Mouse (Mus musculus) frontal cortex, adult 2 months (tissue): ENCODE measurements around the gene Inka2. TPM values are rescaled to one million over a fixed set of nuclear protein-coding genes. Genes with fewer than 3 reads are reported as not detected.
A peak's percentile ranks its signal among the peaks of the same experiment; 100 is the strongest.

Experiments used
- DNase-seq, 2 experiments: peaks; one replicate each; pipeline ENCODE4 v3.0.0; 2022; ENCODE audit warnings: low spot score in 1 of 2; ENCODE audit errors: extremely low spot score in 1 of 2
- polyA plus RNA-seq: library from polyadenylated mRNA; depleted of rRNA; stranded (reverse); fragments of >200 nt; gene quantifications from 2 replicates; pipeline ENCODE4 v1.2.3, GENCODE M21; 2012; rRNA removed

Gene Inka2
- polyA plus RNA-seq = 52.9 and 59.1 TPM in 2 replicates

DNA sequence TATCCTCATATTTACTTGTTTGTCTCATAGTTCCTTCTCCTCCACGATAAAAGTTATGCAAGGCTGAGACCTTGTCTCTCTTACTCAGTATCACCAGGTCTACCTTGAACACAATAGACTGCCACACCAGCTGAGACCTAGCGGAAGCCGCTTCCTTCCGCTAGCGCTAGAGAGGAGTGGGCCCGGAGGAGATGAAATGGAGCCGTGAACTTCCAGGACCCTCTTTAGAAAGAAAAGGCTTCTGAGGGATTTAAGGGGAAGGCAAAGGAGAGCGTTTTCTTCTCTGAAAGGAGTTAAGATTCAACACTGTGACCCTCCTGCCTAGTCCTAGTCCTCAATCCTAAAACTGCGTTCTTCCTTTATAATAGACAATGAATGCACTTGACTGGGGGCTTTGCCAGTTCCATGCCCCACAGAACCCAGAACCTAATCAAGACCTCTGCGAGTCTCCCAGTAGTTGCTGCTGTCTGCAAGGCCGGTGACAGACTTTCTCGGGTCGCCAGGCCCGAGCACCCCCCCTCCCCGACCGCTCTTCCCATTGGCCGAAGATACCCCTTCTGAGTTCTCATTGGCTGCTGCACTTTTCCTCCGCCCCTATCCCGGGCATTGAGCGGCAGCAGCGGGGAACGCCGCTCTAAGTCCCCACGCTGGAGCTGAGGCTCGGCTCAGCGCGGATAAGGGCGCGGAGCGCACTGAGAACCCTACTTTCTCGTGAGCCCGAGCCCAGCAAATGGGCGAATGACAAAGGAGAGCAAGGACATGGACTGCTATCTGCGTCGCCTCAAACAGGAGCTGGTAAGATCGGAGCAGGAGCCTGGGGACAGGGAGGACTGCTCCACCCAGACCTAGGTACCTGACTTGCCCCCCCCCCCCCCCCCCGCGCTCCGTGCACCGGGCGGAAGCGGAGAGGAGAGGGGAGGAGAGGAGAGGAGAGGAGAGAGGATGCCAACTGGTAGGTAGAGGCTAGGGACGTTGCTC, at the start of gene Inka2:
Gene Inka2 (plus strand): TSS at position 569 of the 978 bp plus-strand sequence.
- DNase-seq = peak; percentile 73 to 87

DNA sequence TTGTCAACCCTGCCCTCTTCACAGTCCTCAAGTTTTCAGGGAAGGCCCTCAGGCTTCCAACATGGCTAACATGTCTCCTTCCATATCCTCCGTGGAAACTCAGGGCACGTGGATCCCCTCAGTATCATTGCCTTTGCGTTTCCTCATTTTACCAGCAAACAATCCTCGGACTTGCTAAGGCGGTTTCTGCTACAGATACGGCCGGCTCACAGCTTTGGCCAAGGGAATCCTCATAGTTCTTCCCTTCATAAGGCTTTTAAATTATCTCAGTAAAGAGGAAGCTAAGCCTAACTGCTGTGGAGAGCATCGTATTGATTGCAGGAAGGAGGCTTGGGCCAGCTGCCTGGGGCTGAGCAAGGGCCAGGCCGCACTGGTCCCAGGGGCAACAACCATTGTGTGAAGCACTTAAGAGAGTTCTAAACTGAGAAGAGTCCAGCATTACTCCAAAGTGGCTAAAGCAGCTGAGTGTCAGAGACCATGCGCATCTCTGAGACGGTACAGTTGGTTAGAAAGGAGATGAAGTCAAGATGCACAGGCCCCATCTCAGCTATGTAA, 49.3 kb upstream of the Inka2 start:
- DNase-seq = no peak

DNA sequence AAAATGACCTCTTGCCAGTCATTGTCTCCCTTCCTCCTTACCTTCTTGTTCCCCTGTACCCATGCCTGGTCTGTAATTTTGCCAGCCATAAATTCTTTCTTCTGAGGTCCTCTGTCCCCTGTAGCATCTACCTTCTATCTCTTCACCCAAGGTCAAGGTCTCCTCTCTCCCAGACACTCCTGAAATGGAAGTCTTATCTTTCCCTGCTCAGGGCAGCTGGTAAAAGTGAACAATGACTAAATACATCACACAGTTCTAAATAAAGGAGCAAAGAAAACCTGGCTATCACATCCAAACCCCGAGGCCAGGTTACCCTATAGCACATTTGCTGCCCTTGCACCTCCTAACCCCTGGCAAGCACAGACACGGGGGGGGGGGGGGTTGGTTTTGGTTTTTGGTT, 43.9 kb upstream of the Inka2 start:
- DNase-seq = no peak

DNA sequence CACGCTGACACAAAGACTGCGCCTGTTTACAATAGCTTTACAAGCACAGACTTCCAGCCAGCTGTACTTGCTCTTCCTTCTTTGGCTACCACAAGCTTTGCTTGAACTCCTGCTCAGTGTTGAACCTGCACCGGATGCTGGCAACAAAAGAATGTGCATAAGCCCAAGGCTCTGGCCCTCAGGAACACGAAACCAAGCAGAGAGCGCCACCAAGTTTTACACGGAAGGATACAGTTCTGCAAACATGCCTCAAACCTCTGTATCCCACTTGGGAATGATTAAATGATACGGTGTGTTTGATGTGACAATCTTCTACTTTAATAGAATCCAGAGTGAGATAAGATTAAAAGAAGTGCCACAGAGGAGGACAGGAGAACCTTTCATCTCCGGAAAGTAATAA, 41.4 kb upstream of the Inka2 start:
- no peak for DNase-seq

DNA sequence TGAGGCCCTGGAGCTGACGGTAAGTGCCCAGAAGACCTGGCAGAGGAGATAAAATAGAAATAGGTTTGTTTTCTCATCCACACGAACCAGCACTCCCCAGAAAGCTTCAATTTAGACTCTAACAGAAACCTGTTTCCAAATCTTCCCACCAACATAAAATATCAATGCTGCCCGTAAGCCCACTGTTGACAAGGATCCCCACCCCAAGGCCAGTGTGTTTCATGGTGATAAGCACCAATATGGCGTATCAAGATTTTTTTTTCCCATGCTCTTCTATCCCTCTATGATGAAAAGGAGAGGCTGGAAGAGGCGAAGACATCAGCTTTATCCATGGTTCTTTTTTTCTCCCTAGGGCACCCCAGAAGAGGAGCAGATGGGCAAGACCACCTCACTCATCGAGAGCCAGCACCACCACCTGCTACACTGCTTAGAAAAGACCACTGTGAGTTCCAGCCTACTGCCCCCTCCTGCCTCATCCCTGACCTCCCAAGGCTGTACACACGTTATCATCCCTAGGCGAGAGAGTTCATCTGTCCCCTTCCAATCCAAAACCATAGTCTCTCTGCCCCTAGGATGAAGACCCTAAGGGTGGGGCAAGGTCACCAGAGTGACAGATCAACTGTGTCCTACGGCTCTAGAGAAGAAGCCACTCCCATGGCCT, 39.2 kb upstream of the Inka2 start:
- DNase-seq = no peak

DNA sequence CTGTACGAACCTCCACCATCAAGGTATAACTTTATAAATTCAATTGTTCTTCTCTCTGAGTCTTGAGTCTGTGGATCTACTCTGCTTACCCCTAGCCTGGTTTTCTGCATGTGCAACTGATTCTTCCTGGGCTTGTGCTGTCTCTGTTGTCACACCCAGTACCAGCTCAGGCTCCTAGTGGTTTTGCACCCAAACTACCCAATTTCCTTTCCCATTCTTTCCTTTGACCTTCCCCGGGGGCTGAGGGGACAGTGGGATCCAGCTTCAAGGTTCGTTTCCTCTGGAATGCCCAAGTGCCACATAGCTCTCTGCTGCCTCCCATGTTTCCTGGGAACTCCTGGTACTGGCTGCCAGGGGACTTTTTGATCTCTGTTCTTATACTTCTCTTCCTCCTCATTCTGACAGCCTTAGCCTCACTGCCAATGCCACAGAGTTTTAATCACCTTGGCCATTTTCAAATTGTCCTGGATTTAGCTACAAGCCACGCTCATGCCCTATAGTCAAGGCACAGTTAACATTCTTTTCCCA, 37.3 kb upstream of the Inka2 start:
- DNase-seq = no peak

DNA sequence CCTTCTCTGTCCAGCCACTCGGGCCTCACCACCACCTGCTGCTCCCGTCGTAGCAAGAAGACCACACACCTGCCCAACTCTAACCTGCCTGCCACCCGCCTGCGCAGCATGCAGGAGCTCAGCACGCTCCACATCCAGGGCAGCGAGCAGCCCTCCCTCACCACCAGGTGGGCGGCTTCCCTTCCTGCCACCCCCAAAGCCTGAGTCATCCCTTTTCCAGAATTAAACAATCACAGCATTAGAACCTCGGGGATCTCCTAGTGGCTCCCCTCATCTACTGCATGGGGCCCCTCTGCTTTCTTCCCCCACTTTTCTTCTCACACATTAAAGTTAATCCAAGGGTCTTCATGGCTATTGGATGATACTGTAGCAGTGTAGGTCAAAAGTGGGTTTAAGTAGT, 36.2 kb upstream of the Inka2 start:
- DNase-seq = peak; percentile 27 to 70

DNA sequence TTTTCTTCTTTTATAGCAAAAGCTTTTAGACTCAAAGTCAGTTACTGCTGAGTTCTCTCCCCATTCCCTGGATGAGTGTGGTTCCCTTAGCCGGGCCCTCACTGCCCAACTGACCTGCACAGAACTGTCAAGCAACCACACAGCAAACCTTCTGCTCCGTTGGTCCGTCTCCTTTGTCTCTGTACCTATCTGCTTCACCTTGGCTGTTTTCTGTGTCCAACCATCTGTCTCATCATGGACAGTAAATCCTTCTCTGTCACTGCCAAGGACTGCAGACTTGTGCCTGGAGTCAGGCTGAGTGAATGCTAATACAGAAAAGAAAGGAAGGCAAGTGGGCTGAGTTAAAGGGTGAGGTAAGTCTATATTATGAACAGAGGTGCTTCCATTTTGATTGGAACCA, 34.6 kb upstream of the Inka2 start:
- DNase-seq = no peak

DNA sequence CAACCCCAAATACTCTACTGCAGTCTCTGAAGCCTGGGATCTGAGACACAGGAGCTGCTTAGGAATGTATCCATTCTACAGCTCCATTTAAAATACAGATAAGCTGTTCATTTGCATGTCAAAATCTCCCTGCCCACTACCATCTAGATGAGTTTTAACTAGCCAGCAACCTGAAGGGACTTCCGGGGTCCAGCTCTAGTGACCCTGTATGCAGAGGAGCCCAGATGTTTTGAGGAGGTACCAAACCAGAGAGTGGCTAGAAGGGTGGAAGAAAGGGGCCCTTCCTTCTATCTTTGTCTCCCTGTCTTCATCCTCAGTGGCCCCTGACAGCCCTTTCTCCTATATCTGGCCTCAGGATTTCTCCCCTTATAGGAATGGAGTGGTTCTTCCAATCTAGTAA, 33.6 kb upstream of the Inka2 start:
- no peak for DNase-seq

DNA sequence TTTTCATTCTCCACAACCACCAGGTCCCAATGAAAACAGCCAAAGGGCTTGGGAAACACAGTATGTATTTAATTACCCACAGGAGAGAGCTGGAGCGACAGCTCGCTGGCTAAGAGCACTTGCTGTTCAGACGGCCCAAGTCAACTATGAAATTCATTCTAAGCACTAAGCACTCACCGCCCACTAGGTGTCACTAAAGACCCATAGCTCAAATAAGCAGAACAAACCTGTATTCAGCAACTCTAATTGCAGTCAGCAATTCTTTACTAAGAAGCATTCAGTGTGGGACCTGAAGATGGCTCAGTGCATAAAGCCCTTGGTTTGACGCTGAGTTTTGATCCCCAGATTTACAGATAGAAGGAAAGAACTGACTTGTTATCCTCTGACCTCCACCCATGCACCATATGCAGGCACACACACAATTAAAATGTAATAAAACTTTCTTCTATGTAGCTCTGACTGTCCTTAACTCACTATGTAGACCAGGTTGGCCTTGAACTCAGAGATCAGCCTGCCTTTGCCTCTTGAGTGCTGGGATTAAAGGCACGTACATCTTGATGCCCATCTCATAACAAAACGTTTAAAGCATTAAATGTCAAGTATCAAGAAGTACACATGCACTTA, 29.7 kb upstream of the Inka2 start:
- peak; percentile 56 to 88 for DNase-seq

DNA sequence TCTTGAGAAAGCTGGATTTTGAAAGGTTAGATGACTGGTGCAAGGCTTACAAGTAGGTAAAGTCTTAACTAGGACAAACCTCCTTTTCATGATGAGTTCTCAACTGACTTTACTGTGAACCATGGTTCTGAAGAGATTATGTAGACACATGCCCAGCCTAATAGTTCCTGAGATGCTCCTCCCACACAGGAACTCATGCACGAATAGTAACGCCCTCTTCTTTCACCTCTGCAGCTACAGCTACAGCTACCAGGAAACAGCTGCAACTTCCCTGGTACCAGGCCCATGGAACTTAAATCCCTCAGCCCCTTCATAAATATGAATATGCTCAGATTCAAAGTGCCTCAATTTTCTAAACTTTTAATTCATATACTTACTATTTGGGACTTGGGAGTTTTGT, 28.5 kb upstream of the Inka2 start:
- DNase-seq = no peak

DNA sequence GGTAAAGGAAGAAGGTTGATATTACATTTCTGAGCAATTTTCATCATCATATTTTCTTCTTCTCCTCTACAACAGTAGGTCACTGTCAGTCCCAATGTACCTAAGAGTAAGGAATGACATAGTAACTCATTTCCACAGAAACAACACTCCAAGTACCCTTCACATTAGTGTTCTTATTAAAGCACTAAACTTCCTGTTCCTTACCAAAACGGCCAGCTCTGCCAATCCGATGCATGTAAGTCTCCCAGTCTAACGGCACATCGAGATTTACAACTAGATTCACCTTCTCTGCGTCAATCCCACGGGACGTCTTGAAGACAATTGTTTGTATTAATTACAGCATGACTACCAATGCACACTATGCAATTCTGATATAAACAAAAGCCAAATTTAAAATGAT, 24.1 kb upstream of the Inka2 start:
- no peak for DNase-seq

DNA sequence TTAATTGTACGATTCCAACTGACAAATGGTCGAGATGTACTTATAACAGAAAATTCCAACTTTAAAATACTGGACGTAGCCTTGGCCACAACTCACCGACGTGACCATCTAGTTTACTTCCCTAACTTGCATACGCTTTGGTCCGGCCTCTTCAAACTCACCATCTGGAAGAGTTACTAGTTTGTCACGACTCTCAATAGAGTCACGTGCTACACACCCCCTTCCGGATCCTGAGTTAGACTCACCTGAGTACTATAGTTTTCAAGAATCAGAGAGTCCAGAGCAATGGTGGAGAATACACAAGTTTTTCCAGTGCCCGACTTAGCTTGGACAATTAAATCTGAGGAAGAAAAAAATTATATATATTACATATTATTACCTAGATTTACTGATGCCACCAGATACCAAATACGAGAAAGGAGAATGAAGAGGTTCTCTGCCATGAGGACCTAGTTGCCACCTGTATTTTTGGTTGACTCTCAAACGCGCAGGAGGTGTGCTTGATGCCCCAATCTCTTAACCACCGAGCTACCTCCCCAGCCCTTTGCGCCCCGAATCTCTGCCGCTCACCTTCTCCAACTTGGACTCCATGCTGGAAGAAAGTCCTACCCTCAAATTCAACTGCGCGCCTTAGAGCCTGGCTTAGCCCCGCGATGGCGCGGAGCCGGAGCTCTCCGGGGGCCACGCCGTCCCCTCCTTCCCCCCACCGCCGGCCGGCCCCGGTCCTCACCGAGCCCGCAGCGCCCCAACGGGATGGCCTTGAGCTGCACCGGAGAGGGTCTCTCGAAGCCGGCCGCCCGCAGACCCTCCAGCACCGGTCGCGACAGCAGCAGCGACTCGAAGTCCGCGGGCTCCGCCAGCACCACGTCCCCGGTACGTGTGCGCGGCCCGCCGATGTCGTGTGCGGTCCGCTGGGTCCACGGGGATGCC, 17.7 kb upstream of the Inka2 start:
- peak in 1 of 2 experiments; percentile 12 for DNase-seq

DNA sequence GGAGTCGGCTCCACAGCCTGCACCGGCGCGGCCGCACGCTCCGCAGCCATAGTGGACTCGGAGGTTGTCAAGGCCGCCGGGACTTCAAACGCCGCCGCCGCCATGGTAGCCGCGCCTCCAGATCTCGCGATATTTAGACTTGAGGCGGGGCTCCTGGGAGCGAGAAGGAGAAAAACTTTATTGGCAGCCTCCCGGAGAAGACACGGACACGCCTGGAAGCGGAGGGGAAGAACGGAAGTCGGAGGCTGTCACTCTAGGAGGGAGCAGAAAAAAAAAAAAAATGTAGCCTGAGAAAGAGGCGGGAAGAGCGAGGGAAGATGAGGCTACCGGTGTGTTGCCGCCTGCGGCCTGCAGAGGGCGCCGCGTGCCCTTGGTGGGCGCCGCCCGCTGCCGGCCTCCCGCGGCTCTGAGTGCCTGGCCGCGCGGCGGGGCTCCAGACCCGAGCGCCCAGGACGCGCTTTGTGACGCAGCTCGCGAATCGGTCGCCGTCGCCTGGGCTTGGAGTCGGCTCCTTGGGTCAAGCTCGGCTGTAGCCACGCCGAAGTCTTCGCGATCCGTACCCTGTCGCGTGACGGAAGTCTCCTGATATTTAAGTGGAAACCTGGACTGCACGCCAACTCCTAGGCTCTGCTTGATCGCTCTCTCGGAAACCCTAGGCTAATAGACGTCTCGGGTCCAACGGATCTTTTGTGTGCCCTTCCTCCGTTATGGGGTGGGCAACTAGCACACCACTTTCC, 16.9 kb upstream of the Inka2 start, which contains the start of gene Ddx20:
Gene Ddx20 (minus strand): TSS at position 251 of the 737 bp plus-strand sequence.
- peak; percentile 94 to 97 for DNase-seq

DNA sequence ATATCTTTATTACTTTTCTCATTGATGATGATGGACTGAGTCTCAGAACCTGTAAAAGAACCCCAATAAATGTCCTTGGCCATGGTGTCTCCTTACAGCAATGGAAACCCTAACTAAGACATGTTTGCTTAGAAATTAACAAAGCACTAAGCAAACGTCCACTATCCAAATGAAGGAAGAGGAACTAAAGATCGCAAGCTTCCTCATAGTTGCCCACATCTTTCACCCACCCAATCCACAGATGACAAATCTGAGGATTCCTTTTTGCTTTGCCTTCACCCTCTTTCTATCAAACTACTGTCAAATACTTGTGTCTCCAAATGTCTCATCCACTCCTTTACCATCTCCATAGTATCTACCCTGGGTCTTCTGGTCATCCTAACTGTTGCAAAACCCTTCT, 15.9 kb upstream of the Inka2 start:
- no peak for DNase-seq

DNA sequence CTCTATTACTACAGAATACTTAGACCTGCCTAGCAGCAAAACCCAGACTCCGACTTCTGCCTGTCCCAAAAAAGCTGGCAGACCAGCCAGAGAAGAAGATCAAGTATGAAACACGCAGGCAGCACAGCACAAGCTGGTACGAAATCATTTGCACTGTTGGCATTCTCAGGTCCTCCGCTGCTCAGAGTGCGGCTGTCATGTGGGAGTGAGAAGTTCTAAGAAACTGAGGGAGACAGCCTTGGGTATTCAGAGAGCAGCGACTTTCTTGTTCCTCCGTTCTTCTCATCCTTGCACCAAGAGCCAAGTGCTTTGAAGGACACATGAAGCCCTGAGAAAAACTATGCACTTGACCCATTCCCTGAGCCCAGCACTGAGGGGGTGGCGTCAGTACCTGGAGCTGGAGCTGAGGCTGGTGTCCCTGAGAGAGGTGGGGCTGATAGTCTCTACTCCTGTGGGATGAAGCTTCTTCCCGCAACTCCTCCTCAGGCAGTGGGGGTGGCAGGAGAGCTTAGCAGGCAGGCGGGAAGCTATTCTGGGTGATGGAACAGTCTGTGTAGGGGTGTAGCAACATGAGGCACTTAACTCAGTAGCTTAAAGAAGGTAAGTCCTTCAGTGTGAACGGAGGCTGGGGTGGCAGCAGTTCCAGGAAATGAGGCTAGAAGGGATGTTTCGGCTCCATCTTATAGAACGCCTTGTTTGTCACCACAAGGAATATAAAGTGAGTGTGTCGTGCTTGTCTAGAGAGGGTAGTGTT, 10.9 kb upstream of the Inka2 start:
- DNase-seq = peak; percentile 91 to 93

DNA sequence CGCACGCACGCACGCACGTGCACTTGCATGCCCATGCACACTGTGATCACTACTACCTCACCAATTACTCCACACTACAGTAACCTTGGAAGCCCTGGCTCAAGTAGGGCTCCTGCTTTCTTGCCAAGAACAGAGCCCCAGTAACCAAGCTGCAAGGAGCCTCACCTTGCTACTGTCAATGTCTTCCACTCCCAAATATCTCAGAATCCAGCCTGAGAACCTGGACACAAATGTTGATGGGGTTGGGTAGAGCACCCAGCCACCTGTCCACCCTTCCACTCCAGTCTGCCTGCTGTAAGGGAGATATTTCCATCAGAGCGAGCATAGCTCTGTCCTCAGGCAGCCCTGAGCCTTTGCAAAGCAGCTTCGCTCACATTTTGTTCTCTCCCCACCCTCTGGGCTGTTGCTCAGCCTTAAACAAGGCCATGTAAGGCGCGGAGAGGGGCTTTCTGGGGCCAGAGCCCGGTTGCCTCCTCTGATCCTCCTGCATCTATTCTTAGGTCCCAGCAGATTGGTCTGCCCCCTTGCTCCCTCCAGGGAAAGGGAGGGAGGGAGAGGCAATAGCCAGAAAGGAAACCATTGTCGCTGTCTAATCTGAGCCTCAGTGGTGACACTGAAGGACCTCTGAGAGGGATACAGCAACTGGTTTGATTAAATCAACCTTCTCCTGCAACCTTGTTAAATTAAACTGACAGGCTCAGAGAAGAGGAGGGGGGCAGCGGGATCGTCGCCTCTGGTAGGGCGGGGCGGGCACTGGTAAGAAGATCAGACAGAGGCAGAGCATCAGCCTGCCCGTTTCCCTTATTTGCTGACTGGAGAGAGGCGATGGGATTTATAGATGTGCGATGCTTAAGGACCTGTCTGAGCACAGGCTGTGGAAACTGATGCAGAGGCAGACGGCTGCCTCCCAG, 8.7 kb upstream of the Inka2 start:
- no peak for DNase-seq
